Mouse (Mus musculus) CH12.LX (cell line): ENCODE data around the gene Gp5.

Source experiments
- CHD2 ChIP-seq: IDR thresholded peaks from 2 replicates; pipeline ENCODE4 v1.6.1; 2011; ENCODE audit warnings: low read length, improper control_type of control experiment
- CTCF ChIP-seq, 2 experiments: IDR thresholded peaks in 1 of 2; conservative IDR thresholded peaks in 1 of 2; 2 replicates each; pipeline ENCODE4 v1.5.1; 2011 to 2012; ENCODE audit warnings: low read depth in 2 of 2, low read length in 2 of 2, improper control_type of control experiment in 1 of 2, inconsistent platforms in 1 of 2, mild to moderate bottlenecking in 1 of 2, moderate library complexity in 1 of 2
- KAT2A ChIP-seq: IDR thresholded peaks from 2 replicates; pipeline ENCODE4 v1.6.1; 2012; ENCODE audit warnings: low read length, improper control_type of control experiment, inconsistent platforms; ENCODE audit not compliant: insufficient replicate concordance
- MYC ChIP-seq: IDR thresholded peaks from 2 replicates; pipeline ENCODE4 v1.6.1; 2011; ENCODE audit warnings: low read depth, mild to moderate bottlenecking, improper control_type of control experiment, low read length
- POLR2A ChIP-seq: IDR thresholded peaks from 2 replicates; pipeline ENCODE4 v1.6.1; 2011; ENCODE audit warnings: low read depth, mild to moderate bottlenecking, improper control_type of control experiment, low read length
- TBP ChIP-seq: conservative IDR thresholded peaks from 2 replicates; pipeline ENCODE4 v1.6.1; 2011; ENCODE audit warnings: low read depth, low read length, improper control_type of control experiment
- ZMIZ1 ChIP-seq: IDR thresholded peaks from 2 replicates; pipeline ENCODE4 v1.6.1; 2012; ENCODE audit warnings: low read depth, mild to moderate bottlenecking, inconsistent platforms, low read length, improper control_type of control experiment

GRCm38 (mm10) chr16:30259444-30259843 lies 51.1 kb downstream of the Gp5 start:
- no peak for TF ChIP-seq ZMIZ1
- TF ChIP-seq MYC: no peak
- TF ChIP-seq KAT2A: no peak
- TF ChIP-seq POLR2A: no peak
- TF ChIP-seq CTCF (conservative IDR thresholded peaks at IDR 0.05 in 1 of 2, IDR thresholded peaks at IDR 0.05 in 1 of 2; ENCODE audit: low read depth in 2 of 2, low read length in 2 of 2): no peak
- no peak for TF ChIP-seq TBP
- TF ChIP-seq CHD2: no peak
